Mouse (Mus musculus) urinary bladder, postnatal 4 days (tissue): Measurements from ENCODE around the gene Rpl3l.
"Not testable (repeated sequence)": the region's sequence is repeated elsewhere in the genome, so short reads cannot be mapped to it uniquely, and the experiment has no call there.

Experiments used
- DNase-seq, 2 experiments: peaks; one replicate each; pipeline ENCODE4 v3.0.0; 2021 to 2022; ENCODE audit warnings: low spot score in 2 of 2

The Rpl3l gene

DNA sequence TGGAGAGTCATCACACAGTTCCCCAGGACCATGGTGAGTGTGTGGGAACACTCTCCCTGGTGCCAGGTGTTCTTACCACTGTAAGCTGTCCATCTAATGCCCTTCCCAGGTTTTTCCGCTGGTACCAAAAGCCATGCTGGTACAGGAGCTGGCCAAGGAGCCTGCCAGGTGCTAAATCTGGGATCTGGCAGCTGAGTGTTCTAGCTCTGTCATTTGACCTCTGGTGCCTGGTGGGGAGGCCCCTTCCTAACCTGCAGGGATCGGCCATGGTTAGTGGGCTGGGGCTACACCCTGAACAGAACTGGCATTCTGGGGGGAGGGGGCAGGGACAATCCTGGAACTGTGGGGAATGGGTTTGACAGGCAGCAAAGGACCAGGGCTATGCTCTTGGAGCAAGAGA lies at the start of gene Rpl3l:
Rpl3l (plus strand) TSS at position 203 of the 400 bp plus-strand sequence.
- no peak for DNase-seq

DNA sequence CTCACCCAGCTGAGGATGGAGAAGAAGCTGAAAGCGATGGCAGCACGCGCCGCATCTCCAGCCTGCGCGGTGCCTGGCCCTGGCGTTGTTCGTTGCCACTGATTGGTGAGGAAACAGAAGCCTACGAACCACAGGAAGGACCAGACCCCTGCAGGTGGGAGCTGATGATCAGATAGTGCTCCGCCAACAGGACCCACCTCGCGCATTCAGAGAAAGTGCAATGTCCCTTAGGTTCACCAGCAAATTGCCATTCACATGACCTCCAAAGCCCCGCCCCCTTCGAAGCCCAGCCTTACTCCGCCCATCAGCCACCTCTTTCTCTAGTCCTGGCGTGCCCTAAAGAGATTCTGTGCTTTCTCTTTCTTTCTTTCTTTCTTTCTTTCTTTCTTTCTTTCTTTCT lies 41.1 kb upstream of the Rpl3l start:
- DNase-seq, result no peak

- no peak for DNase-seq
Measured at GRCm38 (mm10) chr17:24687146-24687595, 40.4 kb upstream of the Rpl3l start.

DNA sequence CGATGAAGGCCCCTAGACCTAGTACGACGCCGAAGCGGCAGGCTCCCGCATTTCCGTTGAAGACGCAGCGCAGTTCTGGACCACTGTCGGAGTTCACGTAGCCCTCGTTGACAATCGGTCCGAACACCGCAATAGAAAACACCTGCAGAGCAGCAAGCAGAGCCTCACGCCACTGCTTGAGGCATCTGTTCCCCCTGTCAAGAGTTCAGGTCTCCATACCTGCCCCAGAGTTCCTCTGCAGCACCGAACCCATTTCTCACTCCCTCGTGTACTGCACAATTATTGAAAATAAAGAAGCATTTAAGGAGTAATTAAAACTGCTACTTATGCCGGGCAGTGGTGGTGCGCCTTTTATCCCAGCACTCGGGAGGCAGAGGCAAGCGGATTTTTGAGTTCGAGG lies 40.0 kb upstream of the Rpl3l start:
- DNase-seq, result no peak

GRCm38 (mm10) chr17:24689251-24690081 lies 38.2 kb upstream of the Rpl3l start, which contains the start of gene Syngr3:
Gene Syngr3 (minus strand): TSS chr17:24689955.
- no peak for DNase-seq

DNA sequence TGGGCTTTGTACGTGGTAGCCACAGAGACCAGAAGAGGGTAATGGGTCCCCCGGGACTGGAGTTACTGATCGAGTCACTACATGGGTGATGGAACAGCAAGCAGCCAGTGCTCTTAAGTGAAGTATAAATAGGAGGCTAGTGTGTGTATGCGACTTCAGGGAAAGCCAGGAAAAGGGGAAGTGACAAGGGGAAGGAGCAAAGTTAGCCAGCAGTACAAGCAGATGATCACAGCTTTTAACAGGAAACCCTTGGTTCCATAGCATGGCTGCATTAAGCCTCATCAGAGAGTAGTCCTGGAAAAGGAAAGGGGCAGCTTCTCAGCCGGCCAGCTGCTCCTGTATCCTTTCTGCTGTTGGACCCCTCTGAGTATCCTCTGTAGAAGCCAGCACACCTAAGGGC lies 35.2 kb upstream of the Rpl3l start:
- no peak for DNase-seq

GRCm38 (mm10) chr17:24695326-24696010 lies 32.2 kb upstream of the Rpl3l start:
- no peak for DNase-seq

DNA sequence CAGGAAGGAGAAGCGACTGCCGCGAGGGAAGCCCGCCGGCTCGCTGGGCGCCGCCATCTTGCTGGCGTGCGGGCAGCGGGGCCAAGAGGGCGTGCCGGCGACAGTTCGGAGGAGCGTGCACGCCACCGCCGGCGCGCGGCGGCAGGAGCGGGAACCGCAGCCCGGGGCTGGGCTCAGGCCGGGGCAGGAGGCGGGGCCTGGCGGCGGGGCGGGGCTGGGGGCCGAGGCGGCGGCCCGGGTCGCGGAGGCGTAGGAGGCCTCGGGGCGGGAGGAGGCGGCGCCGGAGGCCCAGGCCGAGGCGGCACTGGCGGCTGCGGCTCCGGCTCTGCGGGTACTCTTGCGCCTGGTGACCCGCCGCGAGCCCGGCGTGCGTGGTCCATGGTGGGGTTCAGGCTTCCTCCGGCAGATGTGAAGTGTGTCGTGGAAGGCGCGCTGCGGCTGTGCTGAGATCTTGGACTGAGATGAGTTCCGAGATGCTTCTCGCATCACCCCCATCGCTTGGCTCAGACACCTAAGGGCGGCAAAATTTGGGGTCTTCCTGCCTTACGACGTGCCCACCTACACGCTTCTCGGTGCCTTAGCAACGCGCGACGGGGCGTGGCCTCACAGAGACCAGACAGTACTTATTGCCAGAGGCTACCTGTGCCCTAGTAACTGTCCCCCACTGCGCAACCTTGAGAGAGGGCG lies 31.5 kb upstream of the Rpl3l start, which contains the start of the genes Gfer and Noxo1:
Gfer (minus strand) TSS at position 146 of the 687 bp plus-strand sequence.
Noxo1 (plus strand) TSS at position 224 of the 687 bp plus-strand sequence.
- DNase-seq, result peak; percentile 86 to 88

DNA sequence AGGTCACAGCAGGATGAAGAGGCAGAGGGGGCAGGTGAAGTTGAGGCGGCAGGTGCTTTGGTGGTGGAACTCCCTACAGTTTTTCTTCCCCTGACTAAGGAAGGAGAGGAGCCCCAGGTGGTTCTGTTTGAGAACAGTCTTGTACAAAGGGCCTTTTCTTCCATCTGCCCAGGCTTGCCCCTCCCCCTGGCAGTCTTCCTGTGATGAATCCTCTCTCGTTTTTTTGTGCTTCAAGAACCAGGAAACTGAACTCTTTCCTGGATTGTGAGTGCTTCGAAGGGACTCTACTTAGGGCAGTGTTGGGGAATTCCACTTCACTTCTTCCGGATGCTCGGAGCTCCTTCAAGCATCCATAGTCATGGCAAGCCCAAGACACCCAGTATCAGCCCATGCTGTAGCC lies 29.6 kb upstream of the Rpl3l start:
- no peak for DNase-seq

GRCm38 (mm10) chr17:24698715-24699114 lies 28.9 kb upstream of the Rpl3l start:
- no peak for DNase-seq

- DNase-seq, result no peak
Measured at GRCm38 (mm10) chr17:24699473-24699872, 28.1 kb upstream of the Rpl3l start.

DNA sequence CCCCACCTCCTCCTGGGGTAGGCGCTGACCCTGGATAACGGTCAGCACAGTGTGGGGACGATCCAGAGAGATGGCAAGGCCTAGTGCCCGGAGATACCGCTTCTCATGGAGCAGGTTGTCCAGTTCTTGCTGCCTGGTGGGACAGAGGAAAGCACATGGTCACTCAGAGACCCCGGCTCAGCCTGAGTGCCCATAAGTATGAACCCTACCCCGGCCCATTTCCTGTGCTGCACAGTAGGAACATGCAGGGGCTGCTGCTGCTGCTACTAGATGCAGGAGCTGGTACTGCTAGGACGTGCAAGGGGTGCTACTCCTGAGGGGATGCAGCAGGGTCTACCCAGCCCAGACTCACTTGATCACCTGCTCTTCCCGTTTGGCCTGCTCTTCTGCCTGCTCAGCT lies 26.4 kb upstream of the Rpl3l start:
- no peak for DNase-seq

DNA sequence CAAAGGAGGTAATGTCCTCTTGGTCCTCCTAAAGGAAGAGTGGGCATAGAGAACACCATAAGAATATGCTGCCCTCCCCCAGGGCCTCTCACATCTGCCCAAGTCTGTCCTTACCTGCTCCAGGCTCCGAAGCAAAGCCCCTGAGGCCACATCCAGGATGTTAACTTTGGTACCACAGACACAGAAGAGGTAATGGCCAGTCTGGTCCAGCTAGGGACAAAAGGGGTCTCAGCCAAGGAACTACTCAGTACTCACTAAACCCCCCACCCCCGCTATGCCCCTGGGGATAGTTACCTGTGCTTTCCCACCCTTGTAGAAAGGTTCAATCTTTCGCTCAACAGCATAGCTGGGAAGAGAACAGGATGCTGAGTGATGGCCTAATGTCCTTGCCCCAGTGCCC lies 21.8 kb upstream of the Rpl3l start:
- DNase-seq, result no peak

- DNase-seq, result peak; percentile 87 to 94
Measured at GRCm38 (mm10) chr17:24706982-24707800, 20.4 kb upstream of the Rpl3l start, which contains the start of gene Tbl3. Gene Tbl3 (minus strand): TSS chr17:24707660.

- DNase-seq, result no peak
Measured at GRCm38 (mm10) chr17:24707801-24708425, 19.7 kb upstream of the Rpl3l start.

DNA sequence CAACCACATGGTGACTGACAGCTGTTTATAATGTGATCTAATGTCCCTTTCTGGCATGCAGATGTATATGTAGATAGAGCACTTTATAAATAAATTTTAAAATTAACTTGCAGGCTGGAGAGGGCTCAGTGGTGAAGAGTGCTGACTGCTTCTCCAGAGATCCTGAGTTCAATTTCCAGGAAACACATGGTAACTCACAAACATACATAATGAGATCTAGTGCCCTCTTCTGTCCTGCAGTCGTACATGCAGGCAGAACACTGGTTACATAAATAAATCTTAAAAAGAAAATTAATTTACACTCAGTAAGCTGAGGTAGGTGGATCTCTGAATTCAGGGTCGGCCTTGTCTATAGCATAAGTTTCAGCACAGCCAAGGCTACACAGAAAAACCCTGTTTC lies 19.0 kb upstream of the Rpl3l start:
- no peak for DNase-seq

DNA sequence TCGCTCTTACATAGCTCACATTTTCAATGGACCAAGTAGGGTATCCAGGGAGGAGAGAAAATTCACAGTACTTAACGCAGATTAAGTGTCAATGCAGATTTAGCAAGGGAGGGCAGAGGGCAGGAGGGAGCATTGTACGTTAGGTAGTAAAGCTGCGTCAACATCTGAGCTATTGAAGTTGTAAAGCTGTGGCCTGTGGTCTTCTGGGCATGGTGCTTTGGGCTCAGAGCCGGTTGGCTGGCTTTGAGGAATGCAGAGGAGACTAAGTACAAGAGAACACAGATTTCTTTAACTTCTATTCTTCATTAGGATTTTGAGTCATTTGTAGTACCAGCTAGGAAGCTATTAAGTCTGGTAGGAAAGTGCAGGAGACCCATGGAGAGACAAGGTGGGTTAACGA lies 12.1 kb upstream of the Rpl3l start:
- no peak for DNase-seq

- no peak for DNase-seq
Measured at GRCm38 (mm10) chr17:24716166-24716682, 11.4 kb upstream of the Rpl3l start.

GRCm38 (mm10) chr17:24717943-24718342 lies 9.7 kb upstream of the Rpl3l start, which contains the start of the genes Rnf151 and Rps2:
Gene Rnf151 (minus strand): TSS chr17:24718063.
Gene Rps2 (plus strand): TSS chr17:24718116.
- DNase-seq, result no peak

DNA sequence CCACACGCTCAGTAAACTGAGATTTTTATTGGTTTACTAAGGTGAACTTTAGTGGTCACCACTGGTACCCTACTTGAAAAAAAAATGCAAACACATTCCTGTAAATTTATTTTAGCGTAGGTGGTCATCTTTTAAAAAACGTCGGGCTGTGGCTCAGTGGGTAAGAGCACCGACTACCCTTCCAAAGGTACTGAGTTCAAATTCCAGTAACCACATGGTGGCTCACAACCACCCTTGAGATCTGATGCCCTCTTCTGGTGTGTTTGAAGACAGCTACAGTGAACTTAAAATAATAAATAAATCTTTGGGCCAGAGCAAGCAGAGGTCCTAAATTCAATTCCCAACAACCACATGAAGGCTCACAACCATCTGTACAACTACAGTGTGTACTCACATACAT lies 8.7 kb upstream of the Rpl3l start:
- DNase-seq, result not testable (repeated sequence)
